ENCODE assay signal across 8 mouse cellular contexts in the genomic region with DNA sequence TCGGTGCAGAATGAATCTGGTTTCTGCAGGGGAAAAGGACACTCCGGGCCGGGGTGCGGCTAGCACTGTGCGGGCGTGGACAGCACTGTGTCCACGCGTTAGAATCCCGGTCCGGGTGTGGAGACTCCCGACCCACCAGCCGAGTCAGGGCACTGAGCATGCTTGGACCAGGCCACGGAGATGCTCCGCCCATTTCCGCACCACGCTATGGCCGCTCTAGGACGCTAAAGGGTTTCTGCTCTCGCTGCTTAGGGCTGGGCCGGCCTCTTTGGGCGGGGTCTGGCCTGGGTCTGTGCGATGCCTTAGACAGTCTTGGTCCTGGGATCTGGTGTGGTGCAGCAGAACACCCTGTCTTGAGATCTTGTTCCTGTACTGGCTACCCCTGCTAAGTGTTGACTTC. TPM values are rescaled to one million over a fixed set of nuclear protein-coding genes. Genes with fewer than 3 reads are reported as not detected.
DNase-seq lines count a peak whose midpoint lies in the region; ATAC-seq lines count a peak whose summit lies in the region.

No protein-coding gene starts in this region.

- H3K9ac ChIP-seq in lung, embryonic 16.5 days (ENCODE audit: low read length), result peak overlapping the region; percentile 91

- H3K4me2 ChIP-seq in lung, embryonic 16.5 days (ENCODE audit: low read depth, low read length), result peak overlapping the region; percentile 65

- WGBS in lung, embryonic 16.5 days, result under 1% methylated on average over 22 of the region's 22 CpGs

- H3K27me3 ChIP-seq in lung, embryonic 16.5 days (ENCODE audit: control insufficient read depth, insufficient read depth, low read depth, low read length), result no peaks in the 10 kb centered on the region

- peak overlapping the region; percentile 77 for H3K4me3 ChIP-seq in lung, embryonic 16.5 days (ENCODE audit: low read length)

- H3K4me1 ChIP-seq in lung, embryonic 16.5 days (replicated peaks; ENCODE audit: control insufficient read depth, insufficient read depth, low read length), result no peaks in the 10 kb centered on the region

- H3K27ac ChIP-seq in lung, embryonic 16.5 days (ENCODE audit: low read length), result peak overlapping the region; percentile 54; the same call in 1 of the 2 replicates

- DNase-seq in MEL-GATA-1-ER (ENCODE audit: extremely low read depth, low read depth), result peak; percentile 83
- DNase-seq in cerebellum, adult 8-10 months, result peak; percentile 79
- DNase-seq in forelimb bud, embryonic 11.5 days (ENCODE audit: low read depth, low spot score), result peak; percentile 85
- DNase-seq in layer of hippocampus, adult 9-11 months, result peak; percentile 86
- DNase-seq in ovary, postnatal 14 days (ENCODE audit: low spot score), result peak; percentile 77
- peak; percentile 4 to 17 for DNase-seq in thymus, postnatal 36 days

- H3K36me3 ChIP-seq in lung, embryonic 16.5 days (ENCODE audit: control insufficient read depth, insufficient read depth, low read length), result no peaks in the 10 kb centered on the region

- ATAC-seq in hematopoietic stem cell, adult 5-6 weeks (replicated peaks in 1 of 2; ENCODE audit: insufficient read depth in 1 of 2, low FRiP score in 2 of 2, low TSS enrichment in 1 of 2, low read depth in 1 of 2, poor library complexity in 2 of 2, severe bottlenecking in 2 of 2), result peak; percentile 85 to 93
- ATAC-seq in lung, embryonic 16.5 days (ENCODE audit: low read depth), result peak; percentile 100

- H3K9me3 ChIP-seq in lung, embryonic 16.5 days (ENCODE audit: control insufficient read depth, low read length), result no peaks in the 10 kb centered on the region

RNA-seq across cellular contexts. Expression of a gene that starts 13.3 kb away (rescaled TPM):
- 19.9 and 20.0 TPM in 2 replicates for total RNA-seq in hematopoietic stem cell, adult 5-6 weeks (2017)
- 28.5 and 30.4 TPM in 2 replicates for polyA plus RNA-seq in lung, embryonic 16.5 days (2015; fragmentation: Nextera tagmentation; extraction: Ambion mirVana)

RNA-seq across cellular contexts. Expression of a gene that starts 14.0 kb away (rescaled TPM):
- total RNA-seq in hematopoietic stem cell, adult 5-6 weeks (2017), result not detected in 2 replicates
- 2.5 and 4.6 TPM in 2 replicates for polyA plus RNA-seq in lung, embryonic 16.5 days (2015; fragmentation: Nextera tagmentation; extraction: Ambion mirVana)

Comparison
In these comparisons a context has a peak if more than half of its experiments do, and no peak if none do; other contexts are left out.
1. Peak in every context shown above with its lines: DNase-seq, ATAC-seq, H3K4me3 ChIP-seq and H3K27ac ChIP-seq.
2. DNase-seq: peak in every context shown above with its lines; median percentile 86 in layer of hippocampus, adult 9-11 months; 85 in forelimb bud, embryonic 11.5 days; 83 in MEL-GATA-1-ER; 79 in cerebellum, adult 8-10 months; 77 in ovary, postnatal 14 days; 10 in thymus, postnatal 36 days.